Mouse (Mus musculus): ENCODE measurements around the gene BC024978. TPM values are rescaled to one million over a fixed set of nuclear protein-coding genes. Genes with fewer than 3 reads are reported as not detected.

Gene BC024978
- polyA plus RNA-seq, 1 experiment from 2014 or later, result 4.5 TPM

DNA sequence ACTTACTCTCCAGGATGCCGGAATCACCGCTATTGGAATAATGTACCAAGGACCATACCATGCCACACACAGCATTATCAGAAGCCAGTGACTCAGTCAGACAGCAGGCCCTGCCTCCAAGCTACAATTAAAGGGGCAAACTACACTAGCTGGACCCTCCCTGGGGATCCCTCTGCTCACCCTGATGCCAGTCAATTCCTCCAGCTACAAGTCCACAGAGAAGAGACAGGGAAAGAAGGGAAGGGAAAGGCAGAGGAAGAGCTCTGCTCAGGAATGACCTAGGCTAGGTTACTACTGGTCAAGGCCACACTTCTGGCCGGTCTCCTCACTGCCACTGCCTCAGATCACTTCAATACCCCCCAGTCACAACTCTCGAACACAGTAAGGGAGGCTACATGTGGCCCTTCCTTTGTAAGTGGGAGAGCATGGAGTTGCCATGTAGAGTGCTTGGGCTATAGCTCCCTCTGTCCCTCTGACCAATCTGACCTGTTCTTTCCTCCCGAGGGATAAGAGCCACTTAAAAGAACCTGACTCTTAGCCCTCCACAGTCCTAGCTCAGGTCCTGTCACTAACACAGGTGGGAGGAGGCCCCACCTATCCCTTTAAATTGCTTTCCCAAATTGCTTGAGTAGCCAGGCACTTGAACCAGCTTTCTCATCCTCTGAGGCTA lies 32.7 kb upstream of the BC024978 start:
- Histone ChIP-seq H3K4me1 (ENCODE audit: control insufficient read depth, insufficient read depth, low read length) (peaks cover 37% of the 10 kb centered on the region), H3K4me3 (ENCODE audit: low read depth, low read length) (no peak overlapping the region), H3K9me3 (ENCODE audit: control insufficient read depth, low read depth, low read length) (no peaks in the 10 kb centered on the region), H3K27me3 (ENCODE audit: control insufficient read depth, insufficient read depth, low read length) (no peaks in the 10 kb centered on the region), H3K9ac (replicated peaks; ENCODE audit: low read depth, low read length) (no peak overlapping the region), H3K27ac (ENCODE audit: low read length) (no peak overlapping the region), H3K4me2 (replicated peaks; ENCODE audit: low read depth, low read length) (peak overlapping the region; percentile 88; the same call in 1 of the 2 replicates), H3K36me3 (ENCODE audit: control insufficient read depth, insufficient read depth, low read length) (peaks cover 45% of the 10 kb centered on the region)
- 82% methylated on average over 5 of the region's 5 CpGs for WGBS
- no peak for ATAC-seq (ENCODE audit: insufficient number of reproducible peaks, insufficient read depth, low FRiP score, low read depth)

DNA sequence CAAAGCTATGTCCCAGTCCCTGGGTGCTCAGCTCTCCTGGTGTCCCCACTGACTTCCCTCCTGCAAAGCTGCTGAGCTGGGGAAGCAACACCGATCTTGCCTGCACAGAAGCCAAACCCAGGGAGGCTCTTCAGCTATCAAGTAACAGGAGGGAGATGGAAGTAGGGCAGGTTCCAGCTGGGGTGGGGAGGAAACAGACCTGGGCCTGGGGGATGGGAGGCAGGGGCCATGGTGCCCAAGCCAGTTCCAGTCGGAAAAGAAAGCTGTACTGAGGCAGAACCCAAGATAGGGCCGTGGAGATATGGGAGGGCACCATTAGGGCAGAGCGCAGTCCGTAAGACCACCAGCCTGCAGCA lies 32.2 kb upstream of the BC024978 start:
- Histone ChIP-seq H3K9ac (replicated peaks; ENCODE audit: low read depth, low read length) (no peak overlapping the region), H3K9me3 (ENCODE audit: control insufficient read depth, low read depth, low read length) (no peaks in the 10 kb centered on the region), H3K27me3 (ENCODE audit: control insufficient read depth, insufficient read depth, low read length) (no peaks in the 10 kb centered on the region), H3K4me2 (replicated peaks; ENCODE audit: low read depth, low read length) (peak overlapping the region; percentile 88; the same call in 1 of the 2 replicates), H3K4me1 (ENCODE audit: control insufficient read depth, insufficient read depth, low read length) (peaks cover 37% of the 10 kb centered on the region), H3K27ac (ENCODE audit: low read length) (no peak overlapping the region), H3K4me3 (ENCODE audit: low read depth, low read length) (no peak overlapping the region), H3K36me3 (ENCODE audit: control insufficient read depth, insufficient read depth, low read length) (peaks cover 40% of the 10 kb centered on the region)
- 68% methylated on average over 5 of the region's 5 CpGs for WGBS
- ATAC-seq (ENCODE audit: insufficient number of reproducible peaks, insufficient read depth, low FRiP score, low read depth), result no peak

DNA sequence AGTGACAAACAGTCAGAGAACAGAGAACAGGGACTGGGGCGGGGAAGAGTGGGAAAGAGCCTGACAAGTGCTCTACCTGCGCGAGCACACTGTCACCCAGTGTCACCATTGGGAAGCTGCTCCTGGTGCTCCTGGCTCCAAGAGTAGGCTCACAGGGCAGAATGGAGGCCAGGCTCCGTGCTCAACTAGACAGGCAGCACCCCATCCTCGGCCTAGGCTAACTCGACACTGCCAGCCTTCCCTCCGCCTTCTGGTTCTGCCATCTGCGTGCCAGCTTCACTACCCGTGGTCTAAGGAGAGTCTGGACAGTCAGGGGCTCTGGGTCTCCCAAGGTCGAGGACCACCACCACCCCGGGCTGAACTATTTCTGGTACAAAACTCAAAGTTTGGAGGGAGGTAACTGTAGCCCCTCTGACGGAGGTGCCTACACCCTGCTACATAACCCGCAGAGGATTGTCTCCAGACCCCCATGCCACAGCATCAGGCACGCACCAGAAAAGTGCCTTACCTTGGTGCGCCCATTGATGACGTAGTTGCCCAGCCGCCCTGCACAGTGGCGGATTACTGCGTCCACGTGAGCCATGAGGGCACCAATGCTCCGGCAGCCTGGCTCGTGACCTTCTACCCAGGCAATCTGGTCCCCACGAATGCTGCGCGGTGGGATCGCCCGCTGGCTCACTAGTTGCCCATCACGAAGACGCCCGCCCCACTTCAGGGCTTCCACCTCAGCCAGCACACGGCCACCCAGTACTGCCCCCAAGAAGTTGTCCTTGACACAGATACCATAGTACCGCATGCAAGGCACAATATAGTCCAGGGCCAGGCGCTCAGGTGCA lies 31.3 kb upstream of the BC024978 start:
- Histone ChIP-seq H3K36me3 (ENCODE audit: control insufficient read depth, insufficient read depth, low read length) (peaks cover 33% of the 10 kb centered on the region), H3K27ac (ENCODE audit: low read length) (no peak overlapping the region), H3K4me2 (replicated peaks; ENCODE audit: low read depth, low read length) (peak overlapping the region; percentile 88), H3K4me3 (ENCODE audit: low read depth, low read length) (peak overlapping the region; percentile 74; the same call in 1 of the 2 replicates), H3K27me3 (ENCODE audit: control insufficient read depth, insufficient read depth, low read length) (no peaks in the 10 kb centered on the region), H3K9me3 (ENCODE audit: control insufficient read depth, low read depth, low read length) (no peaks in the 10 kb centered on the region), H3K4me1 (ENCODE audit: control insufficient read depth, insufficient read depth, low read length) (peaks cover 37% of the 10 kb centered on the region), H3K9ac (replicated peaks; ENCODE audit: low read depth, low read length) (0 out of 2 replicates have a peak overlapping the region, but pooled peaks have one; percentile 6)
- WGBS, result 75% methylated on average over 33 of the region's 33 CpGs
- no peak for ATAC-seq (ENCODE audit: insufficient number of reproducible peaks, insufficient read depth, low FRiP score, low read depth)

DNA sequence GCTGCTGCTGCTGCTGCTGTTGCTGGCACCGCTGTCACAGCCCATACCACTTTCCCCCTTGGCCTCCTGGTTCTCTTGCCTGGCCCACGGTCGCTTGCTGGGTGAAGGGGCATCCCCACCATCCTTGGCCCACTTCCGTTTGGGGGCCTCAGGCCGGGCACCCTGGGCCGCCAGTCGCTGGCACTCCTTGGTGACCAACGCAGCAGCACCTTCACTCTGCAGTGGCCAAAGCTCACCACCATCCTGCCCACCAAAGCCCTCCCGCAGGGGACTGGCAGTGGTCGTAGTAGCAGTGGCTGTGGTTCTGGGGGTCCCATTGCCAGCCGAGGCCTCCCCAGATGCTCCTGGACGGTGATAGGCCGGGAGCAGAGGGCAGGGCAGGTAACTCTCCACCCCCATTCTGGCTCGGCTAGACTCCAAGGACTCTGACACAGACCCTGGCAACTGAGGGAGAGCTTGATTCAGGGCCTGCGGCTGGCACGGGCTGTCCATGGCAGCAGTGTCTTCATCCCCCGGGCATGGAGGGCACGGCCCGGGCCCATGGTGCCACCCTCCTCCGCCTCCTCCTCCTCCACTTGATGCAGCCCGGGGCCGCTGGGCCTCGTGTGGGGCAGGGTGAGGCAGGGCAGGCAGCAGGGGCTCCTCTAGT lies 30.4 kb upstream of the BC024978 start:
- H3K27ac ChIP-seq (ENCODE audit: low read length), result no peak overlapping the region
- H3K4me1 ChIP-seq (ENCODE audit: control insufficient read depth, insufficient read depth, low read length), result peaks cover 37% of the 10 kb centered on the region

DNA sequence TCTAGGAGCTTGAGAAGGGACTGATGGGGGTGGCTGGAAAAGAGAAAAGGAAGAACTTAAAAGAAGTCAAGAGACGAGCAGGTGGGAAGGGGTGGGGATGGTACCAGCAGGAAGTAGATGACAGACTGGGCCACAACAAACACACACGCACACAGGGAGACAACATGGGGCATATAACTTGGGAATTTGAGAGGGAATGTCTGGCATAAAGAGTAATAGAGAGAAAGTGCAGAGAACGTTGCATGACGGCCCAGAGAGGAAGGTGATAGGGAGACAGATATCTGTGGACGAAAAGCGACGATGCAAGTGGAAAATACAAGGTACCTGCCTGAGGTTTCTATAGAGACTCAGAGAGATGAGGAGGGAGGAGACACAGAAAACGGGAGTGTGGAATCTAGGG lies 29.9 kb upstream of the BC024978 start:
- peak overlapping the region; percentile 97 for H3K27ac ChIP-seq (ENCODE audit: low read length)
- peak overlapping the region; percentile 74 for H3K4me3 ChIP-seq (ENCODE audit: low read depth, low read length)
- H3K9ac ChIP-seq (replicated peaks; ENCODE audit: low read depth, low read length), result peak overlapping the region; percentile 76
- peak overlapping the region; percentile 88 for H3K4me2 ChIP-seq (replicated peaks; ENCODE audit: low read depth, low read length)
- peaks cover 37% of the 10 kb centered on the region for H3K4me1 ChIP-seq (ENCODE audit: control insufficient read depth, insufficient read depth, low read length)
- no peaks in the 10 kb centered on the region for H3K27me3 ChIP-seq (ENCODE audit: control insufficient read depth, insufficient read depth, low read length)
- no peaks in the 10 kb centered on the region for H3K9me3 ChIP-seq (ENCODE audit: control insufficient read depth, low read depth, low read length)
- peaks cover 26% of the 10 kb centered on the region for H3K36me3 ChIP-seq (ENCODE audit: control insufficient read depth, insufficient read depth, low read length)
- 3% methylated on average over 8 of the region's 8 CpGs for WGBS
- no peak for ATAC-seq (ENCODE audit: insufficient number of reproducible peaks, insufficient read depth, low FRiP score, low read depth)

More for the DNA sequence above, 30.4 kb upstream of the BC024978 start:
- H3K4me3 ChIP-seq (ENCODE audit: low read depth, low read length), result peak overlapping the region; percentile 74
- ATAC-seq (ENCODE audit: insufficient number of reproducible peaks, insufficient read depth, low FRiP score, low read depth), result no peak
- WGBS, result 64% methylated on average over 23 of the region's 23 CpGs
- peak overlapping the region; percentile 88 for H3K4me2 ChIP-seq (replicated peaks; ENCODE audit: low read depth, low read length)
- peaks cover 29% of the 10 kb centered on the region for H3K36me3 ChIP-seq (ENCODE audit: control insufficient read depth, insufficient read depth, low read length)
- peak overlapping the region; percentile 76; the same call in 1 of the 2 replicates for H3K9ac ChIP-seq (replicated peaks; ENCODE audit: low read depth, low read length)
- H3K27me3 ChIP-seq (ENCODE audit: control insufficient read depth, insufficient read depth, low read length), result no peaks in the 10 kb centered on the region
- H3K9me3 ChIP-seq (ENCODE audit: control insufficient read depth, low read depth, low read length), result no peaks in the 10 kb centered on the region

DNA sequence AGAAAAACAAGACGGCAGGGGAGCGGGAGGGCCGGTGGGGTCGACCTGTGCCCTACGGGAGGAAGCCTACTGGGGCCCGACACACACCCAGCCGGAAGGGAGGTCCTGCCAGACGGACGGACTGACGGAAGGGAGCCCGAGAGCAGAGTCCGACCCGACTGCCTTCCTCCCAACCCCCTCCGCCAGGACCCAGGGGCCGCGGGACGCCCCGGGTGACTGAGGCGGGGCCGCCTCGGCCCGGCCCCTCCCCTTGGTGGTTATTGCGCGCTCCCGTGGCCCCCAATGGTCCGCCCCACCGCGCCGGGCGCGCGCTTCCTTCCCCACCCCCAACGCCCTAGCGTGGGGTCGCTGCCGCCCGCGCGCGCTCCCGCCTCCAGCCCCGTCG lies 29.4 kb upstream of the BC024978 start:
- WGBS, result 0% methylated on average over 39 of the region's 43 CpGs
- H3K27ac ChIP-seq (ENCODE audit: low read length), result peak overlapping the region; percentile 97
- peak; percentile 78 for ATAC-seq (ENCODE audit: insufficient number of reproducible peaks, insufficient read depth, low FRiP score, low read depth)
- H3K36me3 ChIP-seq (ENCODE audit: control insufficient read depth, insufficient read depth, low read length), result peaks cover 24% of the 10 kb centered on the region
- peak overlapping the region; percentile 88 for H3K4me2 ChIP-seq (replicated peaks; ENCODE audit: low read depth, low read length)
- H3K27me3 ChIP-seq (ENCODE audit: control insufficient read depth, insufficient read depth, low read length), result no peaks in the 10 kb centered on the region
- H3K9ac ChIP-seq (replicated peaks; ENCODE audit: low read depth, low read length), result peak overlapping the region; percentile 76
- peak overlapping the region; percentile 74 for H3K4me3 ChIP-seq (ENCODE audit: low read depth, low read length)
- no peaks in the 10 kb centered on the region for H3K9me3 ChIP-seq (ENCODE audit: control insufficient read depth, low read depth, low read length)
- H3K4me1 ChIP-seq (ENCODE audit: control insufficient read depth, insufficient read depth, low read length), result peaks cover 37% of the 10 kb centered on the region

DNA sequence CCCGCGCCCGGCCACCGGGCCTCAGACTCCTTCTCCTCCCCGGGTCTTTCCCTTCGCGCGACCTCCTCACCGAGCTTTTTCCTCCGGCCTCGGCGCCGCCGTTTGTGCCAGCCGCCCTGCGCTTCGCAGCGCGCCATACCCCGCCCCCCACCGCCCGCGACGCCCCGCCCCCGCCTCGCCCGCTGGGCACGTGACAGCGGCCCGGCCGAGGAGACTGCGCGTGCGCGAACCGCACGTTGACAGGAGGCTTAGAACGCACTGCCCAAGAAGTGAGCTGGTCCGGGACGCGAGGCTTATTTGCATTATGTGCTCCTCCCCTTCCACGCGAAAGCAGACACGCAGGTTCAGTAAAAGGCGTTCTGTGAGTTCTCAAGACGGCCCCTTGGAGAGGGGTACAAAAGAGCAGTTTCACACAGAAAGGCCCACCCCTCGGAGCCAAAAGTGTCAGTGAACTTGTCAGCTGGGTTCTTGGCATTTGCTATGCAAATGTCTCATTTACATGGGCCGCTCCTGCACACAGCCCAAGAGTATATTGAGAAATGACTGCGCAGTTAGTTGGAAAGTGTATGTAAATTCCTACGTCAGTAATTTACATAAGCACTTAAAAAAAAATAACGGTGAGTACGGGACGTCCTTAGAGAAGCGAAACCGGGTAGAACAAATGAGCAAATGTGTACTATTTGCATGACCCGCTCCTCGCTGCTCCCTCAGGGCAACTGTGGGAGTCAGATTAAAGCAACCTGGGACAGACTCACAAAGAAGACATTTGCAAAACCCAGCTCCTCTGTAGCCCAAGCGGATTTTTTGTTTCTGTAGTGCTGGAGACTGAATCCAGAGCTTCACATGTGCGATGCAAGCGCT lies 28.7 kb upstream of the BC024978 start, which contains the start of gene Egln2:
Gene Egln2, minus strand, starts transcription at position 189 of the 861 bp plus-strand sequence.
- Histone ChIP-seq H3K4me1 (ENCODE audit: control insufficient read depth, insufficient read depth, low read length) (peaks cover 37% of the 10 kb centered on the region), H3K9ac (replicated peaks; ENCODE audit: low read depth, low read length) (peak within 1 kb of the TSS; percentile 76), H3K4me2 (replicated peaks; ENCODE audit: low read depth, low read length) (peak within 1 kb of the TSS; percentile 88), H3K9me3 (ENCODE audit: control insufficient read depth, low read depth, low read length) (no peaks in the 10 kb centered on the region), H3K36me3 (ENCODE audit: control insufficient read depth, insufficient read depth, low read length) (peaks cover 24% of the 10 kb centered on the region), H3K27me3 (ENCODE audit: control insufficient read depth, insufficient read depth, low read length) (no peaks in the 10 kb centered on the region), H3K27ac (ENCODE audit: low read length) (peak within 1 kb of the TSS; percentile 97), H3K4me3 (ENCODE audit: low read depth, low read length) (peak within 1 kb of the TSS; percentile 74)
- WGBS, result 1% methylated on average over 58 of the region's 61 CpGs
- peak; percentile 87 for ATAC-seq (ENCODE audit: insufficient number of reproducible peaks, insufficient read depth, low FRiP score, low read depth)

Measured in stomach, embryonic 14.5 days (tissue).